Mouse (Mus musculus): ENCODE data around the gene Arid1b.

DNA sequence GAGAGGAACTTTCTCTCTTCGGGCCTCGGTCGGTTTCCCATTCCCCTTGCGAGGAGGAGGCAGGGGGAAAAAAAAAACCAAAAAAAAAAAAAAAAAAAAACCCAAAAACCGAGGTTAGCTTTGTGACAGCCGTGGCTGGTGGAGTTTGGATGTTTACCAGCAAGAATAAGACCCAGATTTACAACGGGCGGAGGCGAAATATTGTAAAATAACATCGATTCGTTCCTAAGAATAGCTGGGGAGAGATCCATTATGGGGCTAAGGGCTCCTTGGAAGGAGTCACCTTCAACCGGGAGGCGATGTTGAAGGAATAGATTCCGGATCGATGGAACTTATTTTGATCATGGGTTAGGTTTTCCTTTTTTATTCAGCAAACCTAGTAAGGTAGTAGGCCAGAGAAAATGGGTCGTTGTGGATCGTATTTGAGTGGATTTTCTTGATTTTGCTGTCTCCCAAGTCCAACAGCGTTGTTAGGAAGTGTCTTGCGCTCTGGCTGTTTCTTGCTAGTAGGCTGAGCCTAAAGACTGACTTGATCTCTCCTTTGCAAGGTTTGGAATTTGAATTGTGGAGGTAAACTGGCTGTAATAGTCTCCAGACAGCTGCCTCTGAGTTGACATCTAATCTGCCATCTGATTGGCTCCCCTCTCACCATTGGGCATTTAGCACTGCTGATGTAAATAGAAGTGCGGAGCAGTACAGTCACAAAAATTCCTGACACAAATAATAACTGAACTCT is 2.9 kb downstream of the Arid1b start:
- TF ChIP-seq ZC3H11A (IDR thresholded peaks at IDR 0.05; ENCODE audit: borderline replicate concordance, low read depth, low read length) = no peak
- TF ChIP-seq HCFC1 (IDR thresholded peaks at IDR 0.05; ENCODE audit: borderline replicate concordance, insufficient read depth, low read length) = no peak
- TF ChIP-seq ZNF384 (IDR thresholded peaks at IDR 0.05; ENCODE audit: low read depth, low read length) = peak; percentile 82
- TF ChIP-seq CHD2 (IDR thresholded peaks at IDR 0.05; ENCODE audit: low read depth, low read length) = no peak

Measured in ES-E14 (cell line).